Mouse (Mus musculus) urinary bladder, postnatal 14 days (tissue): ENCODE results near the gene Dtymk.

Source experiments
- DNase-seq: peaks from one replicate; pipeline ENCODE4 v3.0.0; 2021; ENCODE audit warnings: low spot score

Dtymk gene

GRCm38 (mm10) chr1:93742910-93743309 is 58.8 kb downstream of the Dtymk start:
- DNase-seq: no peak
